14 mouse cellular contexts compared by ENCODE assay signal in genomic region chr19:7552301-7552673, GRCm38 (mm10). TPM values are rescaled to one million over a fixed set of nuclear protein-coding genes. Genes with fewer than 3 reads are reported as not detected.
A peak's percentile ranks its signal among the peaks of the same experiment; 100 is the strongest.
DNase-seq lines count a peak whose midpoint lies in the region; ATAC-seq lines count a peak whose summit lies in the region.
"Had no signal": no experiment of that assay in that cellular context is flagged by ENCODE, and none has a peak within 500 bp of the region (broad histone marks: within the 10 kb centered on the region; RNA-seq: fewer than 3 reads in every experiment).

No protein-coding gene starts in this region.

- H3K9me3 ChIP-seq in lung, embryonic 15.5 days, result no peaks in the 10 kb centered on the region
- H3K9me3 ChIP-seq in liver, embryonic 13.5 days (replicated peaks), result no peaks in the 10 kb centered on the region
- no peaks in the 10 kb centered on the region for H3K9me3 ChIP-seq in forebrain, embryonic 16.5 days (ENCODE audit: control insufficient read depth, low read length)
- H3K9me3 ChIP-seq: neural tube, embryonic 12.5 days had no signal

- peaks cover 21% of the 10 kb centered on the region for H3K4me1 ChIP-seq in lung, embryonic 15.5 days
- H3K4me1 ChIP-seq in brown adipose tissue, adult 24 weeks (ENCODE audit: control insufficient read depth, insufficient read depth, insufficient read length, low read length), result no peaks in the 10 kb centered on the region
- peaks cover 54% of the 10 kb centered on the region for H3K4me1 ChIP-seq in liver, embryonic 13.5 days (replicated peaks)
- H3K4me1 ChIP-seq in forebrain, embryonic 16.5 days (replicated peaks; ENCODE audit: control insufficient read depth, insufficient read depth, low read length), result peaks cover 3% of the 10 kb centered on the region

- no peaks in the 10 kb centered on the region for H3K36me3 ChIP-seq in lung, embryonic 15.5 days
- no peaks in the 10 kb centered on the region for H3K36me3 ChIP-seq in liver, embryonic 13.5 days
- H3K36me3 ChIP-seq in forebrain, embryonic 16.5 days (ENCODE audit: control insufficient read depth, insufficient read depth), result no peaks in the 10 kb centered on the region
- H3K36me3 ChIP-seq: neural tube, embryonic 12.5 days had no signal

- ATAC-seq in lung, embryonic 15.5 days (ENCODE audit: borderline replicate concordance, extremely low read depth, low FRiP score, low TSS enrichment), result peak; percentile 36; the same call in 1 of the 2 replicates
- ATAC-seq in liver, embryonic 13.5 days (ENCODE audit: low read depth), result peak; percentile 39
- ATAC-seq in forebrain, embryonic 16.5 days, result no peak
- ATAC-seq: activated CD4-positive, CD25-positive, alpha-beta regulatory T cell, adult 4 months; forebrain, postnatal 0 days had no signal

- DNase-seq in lung, postnatal 14 days, result no peak
- peak; percentile 60 for DNase-seq in adipocyte (ENCODE audit: low spot score)
- DNase-seq in liver, embryonic 13.5 days, result no peak
- no peak for DNase-seq in left cerebral cortex, adult 18-20 months (ENCODE audit: low spot score in 2 of 2)
- DNase-seq: cerebellum, adult 11-12 months; forebrain, postnatal 0 days; thymus, adult 2 months had no signal

- no peak overlapping the region for H3K4me2 ChIP-seq in lung, embryonic 15.5 days
- peak overlapping the region; percentile 49 for H3K4me2 ChIP-seq in liver, embryonic 13.5 days
- no peak overlapping the region for H3K4me2 ChIP-seq in forebrain, embryonic 16.5 days (ENCODE audit: low read length)
- H3K4me2 ChIP-seq: neural tube, embryonic 12.5 days had no signal

- peak overlapping the region; percentile 43 for H3K27ac ChIP-seq in lung, embryonic 15.5 days
- peak overlapping the region; percentile 88 for H3K27ac ChIP-seq in brown adipose tissue, adult 24 weeks (replicated peaks; ENCODE audit: low read depth, low read length)
- peak overlapping the region; percentile 93 for H3K27ac ChIP-seq in liver, embryonic 13.5 days
- H3K27ac ChIP-seq in forebrain, embryonic 16.5 days (ENCODE audit: low read length), result no peak overlapping the region
- H3K27ac ChIP-seq: kidney, postnatal 0 days; macrophage; neural tube, embryonic 12.5 days had no signal

- H3K27me3 ChIP-seq in lung, embryonic 15.5 days, result no peaks in the 10 kb centered on the region
- H3K27me3 ChIP-seq in liver, embryonic 13.5 days, result no peaks in the 10 kb centered on the region
- no peaks in the 10 kb centered on the region for H3K27me3 ChIP-seq in forebrain, embryonic 16.5 days (replicated peaks; ENCODE audit: control insufficient read depth, insufficient read depth, low read length)
- H3K27me3 ChIP-seq: neural tube, embryonic 12.5 days had no signal

- no peak overlapping the region for H3K4me3 ChIP-seq in lung, embryonic 15.5 days
- H3K4me3 ChIP-seq in brown adipose tissue, adult 24 weeks (ENCODE audit: insufficient read depth, low read depth, low read length), result no peak overlapping the region
- H3K4me3 ChIP-seq in liver, embryonic 13.5 days (replicated peaks), result no peak overlapping the region
- no peak overlapping the region for H3K4me3 ChIP-seq in forebrain, embryonic 16.5 days (replicated peaks; ENCODE audit: low read length)
- H3K4me3 ChIP-seq: neural tube, embryonic 12.5 days had no signal

- H3K9ac ChIP-seq in lung, embryonic 15.5 days, result no peak overlapping the region
- peak overlapping the region; percentile 57 for H3K9ac ChIP-seq in liver, embryonic 13.5 days
- no peak overlapping the region for H3K9ac ChIP-seq in forebrain, embryonic 16.5 days (replicated peaks; ENCODE audit: low read depth, low read length)
- H3K9ac ChIP-seq: forebrain, postnatal 0 days; neural tube, embryonic 12.5 days had no signal

- WGBS in lung, embryonic 15.5 days, result 46% methylated on average over 2 of the region's 2 CpGs
- 20% methylated on average over 2 of the region's 2 CpGs for WGBS in liver, embryonic 13.5 days (ENCODE audit: insufficient replicate concordance)
- 90% methylated on average over 2 of the region's 2 CpGs for WGBS in forebrain, embryonic 16.5 days

RNA-seq across cellular contexts. Expression of gene Pla2g16, which starts 5.0 kb away (rescaled TPM):
- polyA plus RNA-seq in lung, embryonic 15.5 days (2015; fragmentation: Nextera tagmentation; extraction: Ambion mirVana), result 13.1 and 16.6 TPM in 2 replicates
- 368 and 573 TPM in 2 replicates for polyA plus RNA-seq in brown adipose tissue, adult 24 weeks (2012; ENCODE audit: insufficient read depth, insufficient read length, missing spikeins)
- 24.6 and 27.1 TPM in 2 replicates for polyA plus RNA-seq in liver, embryonic 13.5 days (2015; fragmentation: Nextera tagmentation; extraction: Ambion mirVana)
- 10 to 100 TPM; 33.2 to 40.7 TPM for total RNA-seq in left cerebral cortex, adult 18-20 months (2021)
- 3.3 and 4.5 TPM in 2 replicates for polyA plus RNA-seq in forebrain, embryonic 16.5 days (2015; fragmentation: Nextera tagmentation; extraction: Ambion mirVana)

RNA-seq across cellular contexts. Expression of gene Lgals12, which starts 54.7 kb away (rescaled TPM):
- polyA plus RNA-seq in lung, embryonic 15.5 days (2015; fragmentation: Nextera tagmentation; extraction: Ambion mirVana), result 1.1 and 1.6 TPM in 2 replicates
- 78.7 and 93.6 TPM in 2 replicates for polyA plus RNA-seq in brown adipose tissue, adult 24 weeks (2012; ENCODE audit: insufficient read depth, insufficient read length, missing spikeins)
- not detected in 2 replicates for polyA plus RNA-seq in liver, embryonic 13.5 days (2015; fragmentation: Nextera tagmentation; extraction: Ambion mirVana)
- total RNA-seq in left cerebral cortex, adult 18-20 months (2021), result under 1 TPM; 0.77 to 0.91 TPM
- polyA plus RNA-seq in forebrain, embryonic 16.5 days (2015; fragmentation: Nextera tagmentation; extraction: Ambion mirVana), result 0.16 TPM in 1 of 2 replicates, not detected in the other
- polyA plus RNA-seq: activated CD4-positive, CD25-positive, alpha-beta regulatory T cell, adult 4 months; macrophage; neural tube, embryonic 12.5 days had no signal

RNA-seq across cellular contexts. Expression of gene Atl3, which starts 58.4 kb away (rescaled TPM):
- 19.7 and 21.2 TPM in 2 replicates for polyA plus RNA-seq in lung, embryonic 15.5 days (2015; fragmentation: Nextera tagmentation; extraction: Ambion mirVana)
- 59.2 and 73.5 TPM in 2 replicates for polyA plus RNA-seq in brown adipose tissue, adult 24 weeks (2012; ENCODE audit: insufficient read depth, insufficient read length, missing spikeins)
- 6.9 and 7.0 TPM in 2 replicates for polyA plus RNA-seq in liver, embryonic 13.5 days (2015; fragmentation: Nextera tagmentation; extraction: Ambion mirVana)
- total RNA-seq in left cerebral cortex, adult 18-20 months (2021), result 10 to 100 TPM; 22.2 to 23.5 TPM
- 6.7 and 7.7 TPM in 2 replicates for polyA plus RNA-seq in forebrain, embryonic 16.5 days (2015; fragmentation: Nextera tagmentation; extraction: Ambion mirVana)

Comparison
In these comparisons a context has a peak if more than half of its experiments do, and no peak if none do; other contexts are left out.
1. RNA of gene Pla2g16, which starts 5.0 kb away (polyA plus RNA-seq): 368 to 573 TPM in brown adipose tissue, adult 24 weeks; 24.6 to 27.1 TPM in liver, embryonic 13.5 days, 13.1 to 16.6 TPM in lung, embryonic 15.5 days and 3.3 to 4.5 TPM in forebrain, embryonic 16.5 days; every median in the first group is over 10 times any median in the second.
2. RNA of gene Lgals12, which starts 54.7 kb away (polyA plus RNA-seq): 78.7 to 93.6 TPM in brown adipose tissue, adult 24 weeks; 1.1 to 1.6 TPM in lung, embryonic 15.5 days, 0.16 TPM in forebrain, embryonic 16.5 days and not detected in liver, embryonic 13.5 days; every median in the first group is over 10 times any median in the second.